Mouse (Mus musculus) megakaryocyte, embryonic 14.5 days (primary cell): ENCODE results near the gene Col25a1.

Experiments used
- FLI1 ChIP-seq: IDR thresholded peaks from 2 replicates; pipeline ENCODE4 v1.6.1; 2012; ENCODE audit warnings: low read length, inconsistent platforms, mixed read lengths
- GATA1 ChIP-seq: IDR thresholded peaks from 3 replicates; pipeline ENCODE4 v1.6.1; 2012; ENCODE audit warnings: mixed read lengths, low read length, inconsistent platforms, borderline replicate concordance

GRCm38 (mm10) chr3:130252355-130252754, 121.1 kb downstream of the Col25a1 start:
- no peak for TF ChIP-seq GATA1
- TF ChIP-seq FLI1: no peak
